Mouse (Mus musculus) lung, adult 18-20 months (tissue): Measurements from ENCODE around the gene Ttc39d.
"Not testable (repeated sequence)": the region's sequence is repeated elsewhere in the genome, so short reads cannot be mapped to it uniquely, and the experiment has no call there.

Experiments
- DNase-seq, 2 experiments: peaks; one replicate each; pipeline ENCODE4 v3.0.0; 2022; ENCODE audit warnings: mixed read lengths in 2 of 2

Ttc39d gene

DNA sequence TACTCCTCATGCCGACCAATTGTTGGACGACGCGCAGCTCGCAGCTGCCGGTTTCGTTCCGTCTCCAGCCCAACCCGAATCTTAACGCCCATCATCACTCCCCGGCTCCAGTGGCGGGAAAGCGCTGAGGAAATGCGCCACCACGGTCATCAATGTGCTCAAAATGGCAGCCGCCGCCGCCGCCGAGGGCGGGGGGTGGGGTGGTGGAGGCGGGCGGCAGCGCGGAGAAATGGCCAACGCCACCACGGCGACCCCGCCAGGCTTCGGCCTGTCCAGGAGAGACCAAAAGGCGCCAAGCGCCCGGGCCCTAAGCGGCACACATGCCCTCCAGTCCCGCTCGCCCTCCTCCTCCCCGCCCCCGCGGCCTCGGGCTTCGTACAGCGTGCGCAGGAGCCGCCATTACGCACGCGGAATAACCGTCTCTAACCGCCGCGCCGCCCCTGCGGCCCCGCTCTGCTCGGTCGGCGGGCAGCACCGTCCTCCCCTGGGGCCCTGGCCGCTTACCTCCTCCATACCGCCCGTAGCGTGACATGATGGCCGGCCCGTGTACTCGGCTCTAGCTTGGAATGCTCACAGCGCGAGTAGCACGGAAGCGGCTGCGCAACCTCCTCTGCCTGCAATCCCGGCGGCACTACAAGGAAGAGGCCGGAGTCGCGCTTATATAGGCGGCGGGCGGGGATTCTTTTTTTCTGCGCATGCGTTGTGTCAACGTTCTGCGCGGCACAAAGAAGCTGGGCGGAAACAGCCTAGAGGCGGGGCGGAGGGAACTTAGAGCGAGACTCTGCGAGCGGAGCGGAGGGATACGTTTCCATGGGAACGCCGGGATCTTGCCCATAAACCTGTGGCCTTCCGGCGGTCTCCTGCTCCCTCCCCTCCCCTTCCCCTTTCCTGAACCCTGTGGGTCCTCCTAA lies at the start of gene Ttc39d, which contains the start of gene Srsf7:
Gene Ttc39d, plus strand, starts transcription at position 790 of the 911 bp plus-strand sequence.
Gene Srsf7, minus strand, starts transcription at position 637 of the 911 bp plus-strand sequence.
- peak; percentile 98 for DNase-seq

DNA sequence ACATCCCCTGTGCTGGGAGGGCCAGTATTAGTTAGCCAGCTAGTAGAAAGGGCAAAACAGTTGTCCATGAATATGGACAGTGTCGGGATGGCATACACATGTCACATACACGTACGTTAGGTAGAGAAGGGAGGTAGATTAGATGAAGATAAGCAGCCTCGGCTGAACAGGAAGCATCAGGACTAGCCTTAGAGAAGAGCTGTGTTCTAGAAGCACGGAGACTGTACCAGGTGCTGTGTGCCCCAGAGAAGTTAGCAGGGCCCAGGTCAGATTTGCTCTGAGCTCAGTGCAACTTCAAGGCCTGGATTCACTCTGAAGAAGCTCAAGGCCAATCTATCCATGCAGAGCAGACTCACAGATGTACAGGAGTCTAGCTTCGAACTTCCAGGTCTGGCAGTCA lies 49.8 kb upstream of the Ttc39d start:
- no peak for DNase-seq

DNA sequence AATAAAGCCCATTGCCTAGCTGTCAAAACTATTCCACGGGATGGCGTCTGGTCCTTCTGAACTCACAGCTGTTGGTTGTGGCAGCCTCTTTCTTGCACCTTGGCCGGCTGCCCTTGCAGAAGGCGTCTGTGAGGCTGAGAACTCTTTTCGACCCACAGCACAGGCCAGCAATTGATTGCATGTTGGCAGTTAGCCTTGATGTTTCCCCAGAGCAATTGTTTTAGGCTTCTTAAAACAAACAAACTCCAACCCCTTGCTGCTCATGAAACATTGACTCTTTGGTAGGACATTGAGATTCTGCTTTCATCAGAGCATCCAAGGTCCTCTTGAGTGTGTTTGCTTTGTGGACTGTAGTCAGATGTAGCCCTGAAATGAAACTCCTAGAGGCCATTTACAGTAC lies 46.8 kb upstream of the Ttc39d start:
- peak; percentile 80 to 84 for DNase-seq

DNA sequence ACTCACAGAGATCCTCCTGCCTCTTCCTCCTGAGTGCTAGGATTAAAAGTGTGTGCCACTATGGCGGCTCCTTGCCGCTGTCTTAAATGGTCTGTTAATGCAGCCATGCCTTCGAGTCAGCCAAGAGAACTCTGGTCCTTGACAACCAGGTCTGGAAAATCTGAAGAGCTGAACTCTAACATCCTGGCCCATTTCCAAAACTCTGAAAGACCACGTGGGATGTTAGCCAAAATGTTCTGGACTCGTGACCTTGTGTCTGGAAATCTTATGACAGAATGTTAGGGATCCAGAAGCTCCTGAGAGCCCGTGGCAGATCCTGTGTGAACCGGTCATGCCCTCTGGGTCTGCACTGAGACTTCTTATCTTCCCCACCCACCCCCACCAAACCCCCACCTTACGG lies 43.3 kb upstream of the Ttc39d start:
- DNase-seq, result no peak

DNA sequence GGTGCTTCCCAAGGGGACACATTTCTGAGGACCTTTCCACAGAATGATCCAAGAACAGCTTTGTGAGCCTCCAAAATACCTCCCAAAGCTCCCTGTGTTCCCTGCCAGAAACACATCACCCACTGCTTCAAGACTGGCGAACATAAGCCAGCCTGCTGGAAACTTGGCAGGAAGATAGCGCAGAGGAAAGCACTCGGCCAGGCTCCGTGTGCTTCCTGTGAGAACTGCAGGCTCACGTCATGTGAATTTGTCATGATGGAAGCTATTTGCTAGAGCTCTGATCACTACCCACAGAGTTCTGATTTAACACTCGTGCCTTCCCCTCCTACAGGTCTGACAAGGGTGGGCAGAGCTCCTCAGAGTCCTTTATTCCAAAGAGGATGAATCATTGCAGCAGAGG lies 41.5 kb upstream of the Ttc39d start:
- peak; percentile 29 to 46 for DNase-seq

DNA sequence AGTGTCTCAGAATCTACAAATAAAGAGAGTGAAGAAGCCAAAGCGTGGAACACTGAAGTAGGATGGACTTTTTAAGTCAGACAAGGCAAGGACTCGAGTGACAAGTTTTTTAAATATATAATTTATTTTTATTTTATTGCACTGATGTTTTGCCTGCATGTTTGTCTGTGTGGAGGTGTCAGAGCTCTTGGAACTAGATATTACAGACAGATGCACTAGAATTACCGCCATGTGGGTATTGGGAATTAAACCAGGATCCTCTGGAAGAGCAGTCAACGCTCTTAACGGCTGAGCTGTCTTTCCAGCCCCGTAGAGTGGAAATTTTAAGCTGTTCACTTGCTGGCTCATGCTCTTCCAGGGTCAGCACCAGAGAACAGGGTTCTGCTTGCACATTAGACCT lies 40.9 kb upstream of the Ttc39d start:
- no peak for DNase-seq

DNA sequence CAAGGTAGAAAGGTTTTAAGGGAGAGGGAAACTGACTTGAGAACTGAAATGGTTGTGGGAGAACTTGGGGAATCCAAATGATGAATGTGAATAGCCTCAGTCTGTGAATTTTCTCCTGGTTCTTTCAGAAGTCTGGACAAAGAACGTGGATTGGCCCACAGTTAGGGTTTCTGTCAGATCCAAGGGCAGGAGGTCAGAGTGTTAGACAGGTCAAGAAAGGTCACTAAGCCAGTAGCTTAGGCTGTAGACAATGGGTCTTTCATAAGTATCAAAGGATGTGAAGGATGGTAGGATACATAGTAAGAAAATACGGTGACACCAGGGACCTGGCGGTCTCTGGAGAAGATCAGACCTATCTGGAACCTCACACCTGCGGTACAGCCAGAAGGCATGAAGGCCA lies 39.8 kb upstream of the Ttc39d start:
- no peak for DNase-seq

DNA sequence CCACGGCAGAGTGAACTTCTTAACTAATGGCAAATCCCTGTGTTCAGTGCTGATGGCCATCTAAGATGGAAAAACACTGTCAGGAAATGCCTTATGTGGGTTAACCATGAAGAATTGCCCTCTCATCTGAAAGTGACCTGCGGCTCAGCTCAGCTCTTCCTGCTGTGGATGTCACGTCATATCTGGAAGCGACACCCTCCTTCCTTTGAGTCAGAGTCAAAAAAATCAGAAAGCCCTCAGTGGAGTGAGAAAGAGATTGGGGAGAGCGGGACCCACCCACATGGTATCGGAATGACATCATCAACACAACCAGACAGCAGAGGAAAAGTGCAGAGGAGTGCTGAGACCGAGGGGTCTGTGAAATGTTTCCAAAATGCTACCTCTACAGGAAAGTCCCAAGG lies 39.4 kb upstream of the Ttc39d start:
- DNase-seq, result no peak

DNA sequence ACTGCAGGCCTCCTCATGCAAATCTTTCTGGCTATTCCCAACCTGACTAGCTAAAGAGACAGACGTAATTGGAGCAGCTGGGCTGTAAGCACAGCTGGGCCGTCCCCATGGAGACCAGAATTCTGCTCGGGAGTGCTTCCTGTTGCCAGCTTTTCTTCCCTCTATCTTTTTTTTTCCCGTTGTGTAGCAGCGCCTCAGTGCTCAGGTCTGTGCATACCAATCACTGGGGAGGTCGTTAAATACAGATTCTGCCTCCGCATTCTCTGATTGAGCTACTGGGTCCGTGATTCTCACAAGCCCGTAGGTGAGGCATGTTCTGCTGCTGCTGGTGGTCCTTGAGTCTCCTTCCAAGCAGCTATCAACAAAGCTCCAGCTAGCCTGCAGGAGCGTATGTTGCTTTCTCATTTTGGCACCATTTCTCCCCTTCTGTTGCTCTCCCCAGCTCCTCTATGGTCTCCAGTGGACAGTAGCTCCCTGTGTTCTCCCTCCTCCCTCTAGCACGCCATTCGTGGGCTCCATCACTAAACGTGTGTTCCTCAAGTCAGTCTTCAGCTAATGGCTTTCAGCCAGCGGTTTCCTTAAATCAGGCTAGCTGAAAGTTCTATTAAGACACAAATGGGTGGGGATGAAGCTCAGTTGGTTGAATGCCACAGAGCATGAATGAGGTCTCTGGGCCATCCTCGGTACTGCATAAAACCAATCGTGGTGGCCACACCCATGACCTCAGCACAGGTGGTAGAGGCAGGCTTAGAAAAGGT lies 38.7 kb upstream of the Ttc39d start:
- no peak for DNase-seq

DNA sequence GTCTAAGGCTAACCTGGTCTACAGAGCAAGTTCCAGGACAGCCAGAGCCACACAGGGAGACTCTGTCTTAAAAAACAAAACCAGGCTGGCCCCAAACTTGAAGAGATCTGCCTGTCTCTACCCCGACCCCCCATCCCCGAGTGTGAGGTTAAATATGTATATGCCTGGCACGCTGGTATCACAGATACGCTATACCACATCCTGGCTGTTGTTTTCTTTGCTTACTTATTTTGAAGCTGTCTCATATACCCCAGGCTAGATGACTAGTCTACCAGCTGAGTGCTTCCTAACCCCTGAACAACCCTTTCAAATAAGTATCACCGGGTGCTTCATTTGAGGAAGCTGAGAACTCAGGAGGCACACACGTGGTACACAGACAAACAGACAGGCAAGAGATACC lies 37.5 kb upstream of the Ttc39d start:
- no peak for DNase-seq

DNA sequence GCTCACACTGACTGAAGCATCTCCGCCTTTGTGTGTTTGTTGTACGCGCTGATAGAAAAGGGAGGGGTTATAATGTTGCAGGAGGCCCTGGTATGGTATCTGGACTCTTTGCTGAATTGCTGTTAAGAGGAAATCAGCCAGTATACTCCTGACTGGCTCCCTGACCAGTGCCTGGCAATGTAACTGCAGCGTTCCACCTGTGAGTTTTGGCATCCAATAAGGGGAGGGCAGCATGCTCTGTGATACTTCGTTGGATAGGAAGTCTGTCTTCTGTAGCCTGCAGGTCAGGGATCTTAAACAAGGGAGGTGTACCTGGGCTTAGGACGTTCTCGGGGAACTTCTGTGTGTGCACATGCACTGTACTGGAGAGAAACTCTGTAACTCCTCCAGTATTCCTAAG lies 36.3 kb upstream of the Ttc39d start:
- DNase-seq, result no peak

DNA sequence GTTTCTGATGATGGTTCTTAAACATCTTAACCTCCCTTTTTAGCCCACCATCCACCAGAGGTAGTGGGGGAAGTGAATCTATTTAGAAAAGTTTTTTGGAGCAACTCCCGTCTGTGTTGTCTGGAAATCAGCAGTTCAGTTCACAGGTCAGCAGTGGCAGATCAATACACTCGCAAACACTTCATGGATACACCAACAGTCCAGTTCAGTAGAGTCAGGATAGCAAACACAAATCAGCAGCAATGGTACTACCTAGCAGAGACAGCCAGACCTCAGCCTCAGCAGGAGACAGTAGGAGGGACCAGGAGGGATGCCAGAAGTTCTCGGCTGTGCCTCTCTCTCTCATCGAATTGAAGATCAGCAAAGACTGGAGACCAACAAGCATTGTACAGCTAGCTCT lies 35.3 kb upstream of the Ttc39d start:
- DNase-seq, result no peak

DNA sequence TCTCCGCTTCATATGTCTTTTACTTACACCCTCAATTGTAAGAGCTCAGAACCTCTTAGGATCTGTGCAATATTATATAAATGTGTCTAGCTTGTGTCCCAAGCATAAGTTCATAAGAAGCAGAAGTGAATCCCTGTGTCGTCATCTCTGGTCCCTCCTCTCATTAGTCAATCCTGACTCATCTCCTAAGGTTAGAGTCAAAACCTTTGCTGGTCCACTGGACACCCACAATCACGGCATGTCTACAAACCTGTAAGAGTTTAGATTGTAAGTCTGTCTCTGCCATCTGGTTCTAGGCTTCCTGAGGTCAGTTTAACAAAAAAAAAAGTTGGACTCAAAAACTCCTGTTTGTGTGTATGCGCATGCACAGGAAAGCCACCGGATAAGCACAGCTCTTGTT lies 34.5 kb upstream of the Ttc39d start:
- no peak for DNase-seq

DNA sequence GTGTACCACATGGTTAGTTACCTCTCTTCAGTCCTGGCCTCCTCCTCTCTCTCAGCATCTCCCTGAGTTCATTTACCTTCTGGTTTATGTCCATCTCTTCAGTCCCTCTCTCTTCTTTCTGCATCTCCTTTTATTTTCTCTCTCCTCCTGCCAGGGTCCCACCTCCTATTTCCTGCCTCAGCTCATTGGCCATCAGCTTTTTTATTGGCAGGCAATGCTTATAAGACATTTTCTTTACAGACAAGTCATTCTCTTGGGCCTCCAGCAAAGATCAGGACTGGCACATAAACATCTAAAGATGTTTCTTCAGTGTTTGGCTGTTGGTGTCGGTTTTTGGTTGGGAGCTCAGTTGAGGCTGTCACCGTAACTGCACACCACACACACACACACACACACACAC lies 33.6 kb upstream of the Ttc39d start:
- no peak for DNase-seq

DNA sequence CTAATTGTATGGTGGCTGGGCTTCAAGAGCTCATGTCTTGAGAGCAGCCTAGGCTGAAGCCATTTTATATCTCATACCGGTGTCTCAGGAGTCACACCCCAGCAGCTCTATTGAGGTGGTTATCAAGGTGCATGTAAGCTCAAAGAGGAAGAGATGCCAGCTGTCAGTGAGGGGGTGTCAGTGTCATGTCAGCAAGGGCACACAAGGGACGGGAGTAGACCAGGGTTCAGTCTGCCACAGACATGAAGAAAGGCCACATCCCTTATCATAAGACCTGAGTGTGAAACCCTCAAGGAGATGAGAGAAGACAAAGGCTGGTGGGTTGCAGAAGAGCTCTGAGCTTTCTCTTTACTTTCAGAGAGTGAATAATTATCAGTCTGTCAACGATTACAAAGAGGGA lies 33.1 kb upstream of the Ttc39d start:
- no peak for DNase-seq

DNA sequence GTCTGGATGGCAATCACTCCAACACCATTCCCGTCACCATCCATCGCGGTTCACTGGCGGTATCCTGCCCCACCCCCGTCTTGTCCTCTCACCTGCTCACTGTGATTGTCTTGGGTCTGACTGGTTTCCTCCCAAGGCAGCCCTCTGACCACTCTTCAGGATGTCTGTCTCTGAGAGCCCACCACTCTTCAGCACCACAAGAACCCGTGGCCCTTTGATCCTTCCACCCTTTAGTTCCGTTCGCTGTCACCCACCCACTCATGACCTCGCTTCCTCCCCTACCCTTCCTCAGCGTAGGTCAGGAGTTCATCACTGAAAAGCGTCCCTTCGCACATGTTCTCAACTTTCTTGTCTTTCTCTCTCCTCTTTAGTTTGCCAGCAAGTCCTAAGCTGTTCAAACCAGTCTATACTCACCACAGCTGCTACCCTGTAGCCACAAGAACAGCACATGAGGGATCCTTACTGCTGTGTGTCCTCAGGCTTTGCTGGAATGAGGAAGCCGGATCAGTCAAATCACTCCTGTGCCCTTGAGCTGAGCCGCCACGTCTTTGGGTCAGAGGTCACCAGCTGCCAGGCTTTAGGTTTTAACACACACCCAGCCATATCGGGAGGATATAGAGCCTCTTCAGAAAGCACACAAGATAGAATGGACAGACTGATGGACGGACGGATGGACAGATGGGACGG lies 32.4 kb upstream of the Ttc39d start:
- no peak for DNase-seq

DNA sequence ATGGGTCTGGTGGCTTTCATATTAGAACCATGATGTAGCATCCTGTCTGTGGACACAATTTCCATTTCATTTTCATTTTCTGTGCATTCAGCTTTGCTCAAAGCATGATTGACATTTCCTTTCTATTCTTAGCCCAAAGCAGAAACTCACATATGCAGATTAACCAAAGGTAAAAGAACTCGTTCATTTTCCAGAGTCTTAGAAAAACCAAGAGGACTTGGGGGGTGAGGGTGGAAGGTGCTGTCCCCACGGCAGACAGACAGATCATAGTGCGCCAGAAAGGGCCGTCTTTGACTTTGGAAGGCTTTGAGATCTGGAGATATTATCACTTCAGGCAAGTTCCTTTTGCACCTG lies 31.9 kb upstream of the Ttc39d start:
- DNase-seq, result no peak

DNA sequence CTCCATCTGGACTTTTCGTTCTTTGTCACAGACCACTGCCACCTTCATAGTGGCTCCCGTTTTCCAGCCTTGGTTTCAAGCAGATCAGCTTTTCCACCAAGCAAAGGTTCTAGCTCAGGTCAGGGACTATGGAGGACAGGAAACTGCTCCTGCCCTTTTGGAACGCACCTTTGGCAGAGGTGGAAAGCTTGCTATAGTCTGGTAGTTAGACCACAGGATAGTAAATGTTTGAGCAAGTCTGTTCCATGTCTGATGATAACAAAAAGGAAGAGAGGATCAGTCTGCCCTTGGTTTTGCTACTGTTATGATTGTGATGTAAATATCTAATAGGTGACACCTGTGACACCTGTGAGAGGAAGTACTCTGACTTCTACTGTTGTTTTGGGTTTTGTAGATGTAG lies 31.3 kb upstream of the Ttc39d start:
- no peak for DNase-seq

DNA sequence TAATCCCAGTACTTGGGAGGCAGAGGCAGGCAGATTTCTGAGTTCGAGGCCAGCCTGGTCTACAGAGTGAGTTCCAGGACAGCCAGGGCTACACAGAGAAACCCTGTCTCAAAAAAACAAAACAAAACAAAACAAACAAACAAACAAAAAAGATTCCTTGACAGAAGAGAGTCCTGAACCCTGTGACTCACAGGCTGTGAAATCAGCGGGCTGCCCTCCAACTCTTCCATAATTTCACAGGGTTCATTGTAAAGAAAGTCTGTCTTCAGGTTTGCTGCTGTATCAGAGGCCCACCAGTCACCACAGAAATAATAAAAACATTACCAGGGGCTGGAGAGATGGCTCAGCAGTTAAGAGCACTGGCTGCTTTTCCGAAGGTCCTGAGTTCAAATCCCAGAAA lies 28.4 kb upstream of the Ttc39d start:
- not testable (repeated sequence) for DNase-seq

DNA sequence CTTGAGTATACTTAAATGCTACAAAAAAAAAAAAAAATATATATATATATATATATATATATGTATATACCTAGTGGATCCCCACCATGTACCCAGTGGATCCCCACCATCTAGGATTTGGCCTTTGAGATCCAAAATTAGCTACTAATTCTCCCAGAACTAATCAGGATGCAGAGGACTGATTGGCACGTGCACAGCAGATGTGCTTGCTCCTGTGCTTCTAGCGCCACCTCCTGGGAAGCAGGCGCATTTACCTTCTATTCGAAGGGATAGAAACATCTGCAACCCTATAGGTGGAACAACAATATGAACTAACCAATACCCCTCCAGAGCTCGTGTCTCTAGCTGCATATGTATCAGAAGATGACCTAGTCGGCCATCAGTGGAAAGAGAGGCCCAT lies 27.3 kb upstream of the Ttc39d start:
- DNase-seq, result peak; percentile 74 to 78

DNA sequence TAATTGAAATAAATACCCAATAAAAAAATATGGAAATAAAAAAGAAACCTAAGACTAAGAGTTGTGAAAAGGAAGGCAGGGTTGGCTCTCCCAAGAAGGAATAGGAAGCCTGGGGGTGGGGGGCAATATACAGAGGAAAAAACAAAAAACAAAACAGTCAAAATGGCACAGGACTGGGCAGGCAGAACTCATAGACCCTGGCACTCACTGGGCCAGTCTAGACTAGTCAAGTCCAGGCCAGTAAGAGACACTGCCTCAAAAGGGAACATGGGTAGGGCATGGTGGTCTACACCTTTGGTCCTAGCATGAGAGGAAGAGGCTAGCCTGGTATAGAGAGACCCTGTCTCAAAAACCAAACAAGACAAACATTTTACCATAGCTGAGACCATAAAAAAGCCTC lies 26.8 kb upstream of the Ttc39d start:
- no peak for DNase-seq

DNA sequence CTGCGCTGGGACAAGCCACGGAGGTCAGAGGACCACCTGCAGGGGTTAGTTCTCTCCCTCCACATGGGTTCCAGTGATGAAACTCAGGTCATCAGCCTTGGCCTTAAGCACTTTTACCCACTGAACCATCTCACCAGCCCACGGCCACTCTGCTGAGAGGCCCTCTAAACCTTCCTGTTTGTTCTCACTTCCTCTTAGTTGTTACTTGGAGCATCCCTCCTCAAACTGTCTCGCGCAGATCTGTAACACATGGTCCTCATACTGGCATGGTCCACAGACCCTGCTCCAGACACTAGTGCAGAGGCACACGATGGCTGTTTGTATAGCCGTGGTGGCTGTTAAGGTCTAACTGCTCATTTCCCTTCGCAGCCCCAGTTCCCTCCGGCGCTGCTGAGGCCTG lies 23.6 kb upstream of the Ttc39d start:
- no peak for DNase-seq

DNA sequence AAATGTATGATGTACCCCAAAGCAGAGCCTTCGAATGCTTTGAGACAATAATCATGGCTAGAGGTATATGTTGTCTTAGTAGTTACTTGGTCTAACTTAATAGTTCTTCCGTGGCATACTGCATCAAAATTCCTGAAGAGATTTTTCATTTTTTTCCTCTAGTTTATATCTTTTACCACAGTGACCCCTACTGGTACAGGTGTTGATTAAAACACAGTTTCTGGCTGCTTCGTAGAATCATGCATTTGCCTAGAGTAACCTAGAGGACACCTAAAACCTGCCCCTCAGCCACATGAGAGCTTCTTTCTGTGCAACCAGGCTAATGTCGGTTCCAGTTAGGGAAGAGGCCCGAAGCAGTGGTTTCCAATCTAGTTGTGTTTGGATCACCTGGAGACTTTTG lies 14.2 kb upstream of the Ttc39d start:
- DNase-seq, result no peak
